Mouse (Mus musculus) heart, postnatal 0 days (tissue): Measurements from ENCODE around the gene Fbxo42.

Experiments used
- CTCF ChIP-seq: IDR thresholded peaks from 2 replicates; pipeline ENCODE4 v1.5.1; 2016; ENCODE audit warnings: antibody characterized with exemption, control low read depth, low read depth
- EP300 ChIP-seq: IDR thresholded peaks from 2 replicates; pipeline ENCODE4 v1.6.1; 2016; ENCODE audit warnings: antibody characterized with exemption, low read depth

GRCm38 (mm10) chr4:141251071-141251470 is 103.4 kb downstream of the Fbxo42 start:
- TF ChIP-seq CTCF = no peak
- TF ChIP-seq EP300 = no peak
